Mouse (Mus musculus) kidney, adult 8-10 months (tissue): ENCODE measurements at regions not wholly inside any gene's neighbourhood (a gene's known extent, or its start where the extent isn't known, plus 50 kb on each side); places are given as distances from the start of the nearest gene placed in this dataset.

Experiments
- DNase-seq, 2 experiments: peaks; one replicate each; pipeline ENCODE4 v3.0.0; 2022

DNA sequence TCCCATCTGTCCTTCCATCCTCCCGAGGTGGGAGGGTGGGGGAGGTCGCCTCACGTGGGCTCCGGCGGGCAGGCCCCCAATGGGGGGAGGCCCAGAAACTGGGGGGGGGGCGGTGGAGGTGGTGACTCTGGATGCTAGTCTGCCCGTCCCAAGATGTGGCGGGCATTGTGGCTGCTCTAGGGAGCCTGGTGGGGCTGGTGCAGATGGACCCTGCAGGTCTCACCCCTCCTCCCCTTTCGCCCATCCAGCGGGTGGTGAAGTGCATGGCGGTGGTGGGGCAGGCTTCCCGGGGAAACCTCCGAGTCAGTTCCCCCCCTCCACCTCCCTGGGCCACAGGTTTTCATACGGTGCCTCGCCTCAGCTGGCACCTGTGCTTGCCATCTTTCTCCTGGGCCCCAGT is 88.6 kb downstream of the Inhba start:
- DNase-seq = no peak

DNA sequence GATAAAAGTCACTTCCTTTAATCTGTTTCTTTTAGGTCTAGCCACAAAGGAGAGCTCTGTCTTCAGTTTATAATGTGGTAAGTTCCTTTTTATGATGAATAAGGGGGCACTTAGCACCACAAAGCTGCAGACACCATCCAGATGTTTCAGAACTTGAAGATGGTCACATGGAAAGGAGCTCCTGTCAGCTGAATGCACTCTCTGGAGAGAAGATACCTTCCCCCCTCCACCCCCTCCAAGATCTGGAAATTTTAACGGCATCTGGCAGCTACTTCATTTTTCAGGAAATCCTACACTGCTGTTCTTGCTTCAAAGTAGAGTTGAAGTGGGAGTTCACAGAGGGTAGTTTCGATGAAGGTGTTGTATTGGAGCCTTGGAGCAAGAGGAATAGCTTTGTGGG is 103.2 kb downstream of the Inhba start:
- DNase-seq = no peak

DNA sequence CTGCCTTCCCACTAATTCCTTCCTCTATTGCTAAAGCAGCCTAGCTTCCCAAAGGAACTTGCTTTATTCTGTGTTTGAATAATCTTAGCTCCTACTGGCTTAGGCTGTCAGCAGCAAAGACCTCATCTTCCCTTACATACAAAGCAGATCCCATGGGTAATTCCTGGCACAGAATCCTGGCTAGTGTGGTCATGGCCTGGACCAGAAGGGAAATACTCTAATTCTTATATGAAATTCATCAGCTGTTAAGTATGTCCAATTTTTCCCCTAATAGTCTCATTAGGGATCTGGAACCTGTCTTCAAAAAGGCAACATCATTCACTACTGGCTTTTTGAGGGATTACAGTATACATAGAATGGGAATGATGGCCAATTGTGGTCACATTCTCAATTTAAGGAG is 135.0 kb downstream of the Inhba start:
- no peak for DNase-seq

DNA sequence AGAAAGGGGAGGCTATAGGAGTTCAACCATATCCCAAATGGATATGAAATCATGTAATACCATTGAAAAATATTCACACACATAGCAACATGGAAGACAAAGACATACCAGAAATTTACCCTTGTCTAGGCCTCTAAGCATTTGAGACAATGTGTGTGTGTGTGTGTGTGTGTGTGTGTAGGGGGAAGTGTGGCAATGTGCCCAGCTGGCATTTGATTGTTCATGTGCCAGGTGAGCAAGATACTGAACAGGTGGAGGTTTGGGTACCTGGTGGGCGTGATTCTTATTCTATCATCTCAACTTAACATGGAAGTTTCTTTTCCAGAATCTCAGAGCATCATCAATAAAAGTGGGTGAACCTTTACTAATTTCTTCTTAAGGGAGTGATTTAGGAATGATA is 143.3 kb downstream of the Inhba start:
- no peak for DNase-seq

DNA sequence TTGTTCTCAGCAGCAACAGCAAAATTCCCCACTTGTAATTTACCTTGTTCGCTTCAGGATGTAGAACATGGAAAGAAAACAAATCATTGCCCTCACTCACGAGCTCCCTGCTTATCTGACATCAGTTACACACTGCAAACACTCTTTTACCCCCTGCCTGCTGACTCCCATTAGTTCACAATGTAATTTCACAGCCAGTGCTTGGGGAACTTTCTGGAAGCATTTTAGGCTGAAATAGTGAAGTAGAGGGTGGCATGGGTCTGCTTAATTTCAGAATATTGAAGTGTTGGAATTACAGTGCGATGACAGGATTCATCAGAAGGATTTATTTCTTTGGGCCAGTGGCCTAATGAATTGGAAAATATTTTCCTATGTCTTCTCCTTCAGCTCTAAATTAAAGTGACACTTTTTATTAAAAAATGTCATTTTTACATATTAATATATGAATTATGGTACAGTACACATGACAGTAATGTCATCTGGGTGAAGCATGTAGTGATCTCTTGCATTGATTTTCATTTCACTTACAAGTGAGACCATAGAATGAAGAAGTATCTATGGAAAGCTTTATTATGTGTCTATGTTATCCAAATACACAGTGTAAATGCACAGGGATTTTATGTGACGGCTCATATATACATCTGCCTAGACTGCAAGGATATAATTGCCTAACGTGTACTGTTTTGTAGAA is 153.7 kb downstream of the Inhba start:
- DNase-seq = no peak

DNA sequence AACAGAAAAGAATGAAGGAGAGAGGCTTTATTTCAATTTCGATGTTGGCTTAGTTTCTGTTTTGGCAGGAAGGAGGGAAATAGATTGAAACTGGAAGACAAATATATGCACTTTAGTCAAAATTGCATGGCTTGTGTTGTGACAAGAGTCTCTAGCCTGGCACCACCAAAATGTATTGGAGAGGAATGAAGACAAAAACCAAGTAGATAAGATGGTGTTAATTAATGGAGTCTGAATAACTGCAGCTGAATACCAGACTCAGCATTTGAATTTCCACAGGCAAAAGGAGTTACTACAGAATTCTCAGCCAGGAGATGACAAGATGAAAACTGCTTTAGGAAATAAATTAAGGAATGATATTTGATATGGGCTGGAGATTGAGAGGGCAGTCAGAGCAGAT is 185.0 kb downstream of the Inhba start:
- no peak for DNase-seq

DNA sequence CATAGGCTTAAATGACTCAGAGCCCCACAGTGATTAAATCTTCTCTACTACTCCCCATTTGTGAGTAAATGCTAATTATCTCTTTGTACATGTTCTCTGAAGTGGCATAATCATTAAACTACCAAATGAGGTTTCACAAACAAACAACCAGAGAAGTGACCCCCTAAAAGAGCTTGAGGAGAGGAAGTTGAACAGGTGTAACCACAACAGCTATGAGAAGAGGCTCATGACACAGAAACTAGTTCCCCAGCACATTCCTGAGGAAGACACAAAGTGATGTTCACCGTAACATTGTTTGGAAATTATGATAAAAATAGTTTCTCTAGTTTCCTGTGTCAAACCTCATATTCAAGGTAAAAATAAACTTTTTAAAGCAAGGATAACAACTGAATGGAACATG is 188.4 kb downstream of the Inhba start:
- DNase-seq = no peak

DNA sequence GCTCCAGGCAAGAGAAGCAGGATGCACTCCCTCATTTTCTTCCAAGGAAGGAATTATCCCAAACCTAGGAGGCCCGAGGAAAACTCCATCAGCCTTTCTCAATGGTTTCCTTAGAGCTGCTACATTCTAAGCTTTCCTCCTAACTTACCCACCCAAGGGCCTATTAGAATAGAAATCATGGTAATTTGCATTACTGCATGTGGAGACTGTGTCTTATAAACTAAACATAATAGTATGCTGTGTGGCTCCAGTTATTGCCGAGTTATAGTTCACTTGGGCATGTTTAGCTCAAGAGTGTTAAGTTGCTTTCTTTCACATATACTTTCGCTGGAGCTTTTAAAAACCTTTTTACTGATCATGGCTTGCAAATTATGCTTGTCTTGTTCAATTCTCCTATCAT is 191.5 kb downstream of the Inhba start:
- no peak for DNase-seq

DNA sequence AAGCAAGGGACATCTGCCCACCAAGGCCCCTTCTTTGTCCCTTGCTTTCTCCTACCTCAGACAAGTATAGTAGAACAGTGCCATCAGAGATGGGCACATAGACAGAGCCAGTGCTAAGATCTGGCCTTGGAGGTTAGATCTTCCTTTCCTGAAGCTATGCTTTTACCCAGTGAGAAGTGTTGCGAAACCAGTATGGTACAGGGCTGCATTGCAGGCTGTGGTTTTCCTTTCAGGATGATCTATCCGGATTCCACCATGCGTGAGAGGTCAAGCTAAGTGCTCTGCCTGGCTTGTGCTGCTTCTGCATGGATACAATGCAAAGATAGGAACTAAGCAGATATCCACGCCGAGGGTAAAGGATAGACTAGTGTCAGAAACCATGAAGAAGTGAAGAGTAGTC is 192.4 kb downstream of the Inhba start:
- no peak for DNase-seq

DNA sequence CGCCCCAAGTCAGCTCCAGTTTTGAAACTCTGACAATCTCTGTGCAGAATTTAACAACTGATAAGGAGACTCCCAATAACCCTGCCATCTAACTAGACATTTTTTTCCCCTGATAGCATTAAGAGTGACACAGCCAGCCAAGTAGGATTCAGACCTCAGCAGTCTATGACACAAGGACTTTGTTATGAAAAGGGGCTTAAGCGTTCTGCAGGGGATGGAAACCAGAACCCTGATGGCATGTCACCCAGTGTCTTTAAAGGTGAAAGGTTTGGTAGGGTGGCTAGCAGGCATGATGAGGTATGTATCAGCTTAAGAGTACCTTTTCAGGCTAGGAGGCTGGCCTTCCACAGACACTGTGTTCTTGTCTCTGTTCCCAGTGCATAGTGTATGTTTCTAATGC is 199.8 kb downstream of the Inhba start:
- no peak for DNase-seq

DNA sequence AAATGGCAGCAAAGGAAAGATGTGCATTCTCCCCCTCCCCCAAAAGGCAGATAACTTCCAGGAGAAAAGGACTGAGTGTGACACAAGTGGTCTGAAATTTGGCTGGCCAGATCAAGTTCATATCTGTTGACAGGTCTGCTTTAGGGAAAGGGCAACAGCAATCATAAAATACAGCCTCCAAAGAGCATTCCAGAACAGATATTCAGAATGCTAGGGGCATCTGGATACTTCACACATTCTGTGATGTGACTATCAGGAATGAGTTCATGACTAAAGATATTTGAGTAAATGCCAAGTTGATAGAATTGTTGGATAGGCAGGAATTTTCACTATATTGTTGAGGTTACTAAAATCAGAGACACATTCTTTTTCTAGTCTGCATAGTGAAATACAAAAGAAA is 208.2 kb downstream of the Inhba start:
- no peak for DNase-seq

DNA sequence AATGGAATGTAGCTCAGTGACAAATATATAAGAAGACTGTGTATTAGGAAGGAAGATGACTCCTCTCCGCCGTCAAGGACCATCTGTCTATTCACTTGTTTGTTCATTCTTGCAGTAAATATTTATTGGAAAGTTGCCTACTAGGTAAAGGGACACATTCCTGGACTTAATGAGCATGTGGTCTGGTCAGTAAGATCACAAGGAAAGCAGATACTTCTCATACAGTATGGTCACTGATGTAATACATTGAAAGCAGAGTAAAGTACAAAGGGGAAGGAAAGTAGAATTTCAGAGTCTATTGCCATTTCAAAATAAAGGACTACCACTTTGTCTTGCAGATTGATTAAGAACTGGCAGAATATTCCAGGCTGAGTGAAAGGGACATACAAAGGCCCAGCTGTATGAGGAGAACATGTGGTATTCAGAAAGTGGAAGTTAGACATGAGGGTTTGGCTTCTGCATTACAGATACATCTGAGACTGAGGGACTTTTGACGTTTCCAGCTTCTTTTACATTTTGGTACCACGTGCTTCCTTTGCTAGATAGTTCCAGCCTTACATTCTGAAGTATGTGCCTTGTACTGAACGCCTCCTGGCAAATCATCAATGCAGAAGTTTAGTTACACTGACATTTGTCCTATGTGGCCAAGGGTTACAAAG is 211.4 kb downstream of the Inhba start:
- peak in 1 of 2 experiments; percentile 10 for DNase-seq

DNA sequence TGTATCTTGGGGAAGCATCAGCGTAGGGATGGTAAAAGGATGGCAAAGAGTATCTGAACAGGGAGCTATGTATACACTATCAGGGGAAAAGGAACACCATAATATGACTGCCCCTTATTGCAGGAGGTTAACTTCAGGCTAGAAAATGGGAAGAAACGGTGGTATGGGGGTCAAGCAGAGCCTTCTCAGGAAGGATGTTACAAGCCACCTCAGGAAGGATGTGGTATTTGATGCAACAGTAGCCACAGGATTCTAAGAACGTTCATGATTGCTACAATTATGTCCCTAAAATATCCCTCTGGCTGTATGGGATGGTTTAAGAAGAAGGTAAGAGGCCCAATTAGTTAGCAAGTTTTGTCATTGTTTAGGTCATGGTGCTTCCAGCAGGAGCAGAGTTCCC is 249.5 kb downstream of the Inhba start:
- DNase-seq = no peak

DNA sequence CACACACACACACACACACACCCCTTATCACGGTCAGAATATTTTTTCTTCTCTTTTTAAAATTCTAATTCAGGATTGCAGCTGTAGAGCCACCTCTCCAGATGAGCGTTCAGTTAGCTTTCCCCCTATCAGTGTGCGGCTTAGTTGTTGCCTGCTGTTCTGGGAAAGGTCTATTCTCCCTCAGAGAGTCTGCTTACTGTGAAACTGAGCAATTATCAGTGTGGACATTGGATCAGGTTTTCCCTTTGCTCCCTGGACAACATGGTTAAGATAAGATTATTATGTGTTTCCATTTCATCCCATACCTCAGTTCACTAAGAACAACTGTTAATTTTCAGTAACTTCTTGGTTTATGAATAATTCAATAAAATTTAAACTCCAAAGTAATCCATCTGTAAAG is 268.3 kb downstream of the Inhba start:
- DNase-seq = no peak

DNA sequence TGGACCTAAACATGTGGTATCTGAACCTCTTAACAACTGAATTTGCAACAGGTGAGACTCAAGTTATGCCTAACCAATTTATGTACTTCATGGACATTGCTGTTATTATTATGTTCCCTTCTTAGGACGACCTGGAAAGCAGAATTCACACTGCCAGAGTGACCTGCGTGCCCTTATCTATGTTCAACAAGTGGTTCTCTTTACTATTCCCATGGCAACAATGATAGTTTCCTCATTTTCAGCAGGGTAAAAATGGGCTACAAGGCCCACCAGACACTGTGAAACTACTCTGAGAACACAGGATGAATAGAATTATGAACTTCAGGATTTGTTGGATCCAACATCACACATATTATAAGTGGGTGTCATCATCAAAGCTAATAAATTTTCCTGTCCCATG is 269.1 kb downstream of the Inhba start:
- DNase-seq = no peak

DNA sequence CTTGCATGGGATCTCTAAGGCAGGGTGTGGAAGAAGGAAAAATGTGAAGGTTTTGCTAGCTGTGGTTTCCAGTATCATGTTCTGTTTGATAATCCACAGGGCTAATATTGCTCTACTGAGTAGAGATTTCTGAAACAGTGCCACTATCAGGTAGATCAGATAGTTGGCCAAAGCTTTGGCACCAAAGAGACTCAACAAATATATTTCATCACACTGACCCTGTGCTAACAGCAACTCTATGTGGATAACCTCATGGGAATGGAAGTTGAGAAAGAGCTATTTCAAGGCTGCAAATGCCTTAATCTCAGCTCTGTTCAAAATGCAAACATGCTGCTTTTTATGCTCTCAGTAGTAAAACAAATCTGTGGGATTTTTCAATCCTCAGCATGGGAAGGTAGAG is 270.1 kb downstream of the Inhba start:
- DNase-seq = no peak

DNA sequence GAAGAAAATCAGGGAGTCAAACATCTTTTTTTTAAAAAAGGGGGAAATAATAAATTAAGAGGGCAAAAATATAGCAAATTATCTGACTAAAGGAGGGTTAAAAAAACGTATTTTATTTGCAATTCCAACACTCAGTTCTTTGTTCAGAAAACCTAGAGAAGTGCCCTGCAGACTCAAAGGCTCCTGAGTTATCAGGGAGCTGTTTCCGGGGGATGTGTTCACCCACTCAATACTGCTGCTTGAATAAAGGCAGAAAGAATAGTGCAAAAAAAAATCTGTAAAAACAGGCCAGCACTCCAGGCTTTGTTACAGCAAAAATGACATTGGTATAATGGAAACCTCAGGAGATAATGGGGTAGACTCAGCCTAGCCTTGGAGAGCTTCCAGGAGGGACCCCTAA is 270.6 kb downstream of the Inhba start:
- DNase-seq = no peak

DNA sequence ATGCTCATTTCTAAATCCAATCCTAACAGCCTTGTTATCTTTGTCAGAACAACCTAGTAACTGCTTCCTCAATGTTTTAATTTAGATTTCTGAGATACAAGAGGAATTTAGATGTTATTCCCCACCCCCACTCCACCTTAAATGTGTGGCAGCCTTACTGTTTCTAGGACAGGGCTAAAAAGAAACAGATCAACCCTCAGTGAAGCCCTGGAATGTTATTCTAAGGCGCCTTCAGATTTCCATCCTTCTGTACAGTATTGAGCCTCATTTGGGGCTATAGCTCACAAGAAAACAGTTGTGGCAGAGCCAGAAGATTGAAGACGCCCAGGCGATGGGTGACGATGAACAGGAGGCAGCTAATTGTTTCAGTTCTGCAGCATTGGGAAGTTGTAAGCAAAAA is 271.7 kb downstream of the Inhba start:
- DNase-seq = no peak

DNA sequence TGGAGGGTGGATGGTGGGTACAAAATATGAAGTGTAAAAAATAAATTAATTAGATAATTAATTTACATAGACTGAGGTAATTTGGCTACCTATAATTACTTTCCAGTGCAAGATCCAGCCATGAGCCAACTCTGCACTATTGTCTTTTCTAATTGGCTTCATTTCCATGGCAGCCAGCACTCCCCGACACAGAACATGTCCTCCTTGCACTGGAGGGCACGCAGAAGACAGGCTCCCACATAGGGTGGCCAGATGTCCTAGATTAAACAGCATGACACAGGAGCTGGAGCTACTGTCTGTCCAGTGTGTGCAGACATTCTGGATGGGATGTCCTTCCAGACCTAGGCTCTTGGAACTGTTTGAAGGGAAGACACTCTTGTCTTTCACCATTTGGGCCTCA is 278.0 kb downstream of the Inhba start:
- no peak for DNase-seq

DNA sequence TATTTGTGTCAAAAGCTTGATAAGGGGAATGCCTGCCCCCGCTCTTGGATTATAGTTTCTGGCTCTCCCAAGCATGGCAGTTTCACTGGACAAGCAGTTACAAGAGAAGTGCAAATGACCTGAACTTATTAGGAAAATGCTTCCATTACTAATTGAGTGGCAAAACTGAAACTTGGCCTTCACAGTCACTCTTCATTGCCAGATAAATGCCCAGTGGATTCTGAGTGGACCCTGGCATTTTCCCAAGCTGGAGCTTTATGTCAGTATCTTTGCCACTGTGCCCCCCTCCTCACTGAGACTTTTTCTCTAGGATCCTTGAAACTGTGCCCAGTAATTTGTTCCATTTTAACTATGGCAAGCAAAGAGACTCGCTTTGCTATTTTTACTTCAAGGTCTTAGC is 279.1 kb downstream of the Inhba start:
- DNase-seq = peak; percentile 32 to 33

DNA sequence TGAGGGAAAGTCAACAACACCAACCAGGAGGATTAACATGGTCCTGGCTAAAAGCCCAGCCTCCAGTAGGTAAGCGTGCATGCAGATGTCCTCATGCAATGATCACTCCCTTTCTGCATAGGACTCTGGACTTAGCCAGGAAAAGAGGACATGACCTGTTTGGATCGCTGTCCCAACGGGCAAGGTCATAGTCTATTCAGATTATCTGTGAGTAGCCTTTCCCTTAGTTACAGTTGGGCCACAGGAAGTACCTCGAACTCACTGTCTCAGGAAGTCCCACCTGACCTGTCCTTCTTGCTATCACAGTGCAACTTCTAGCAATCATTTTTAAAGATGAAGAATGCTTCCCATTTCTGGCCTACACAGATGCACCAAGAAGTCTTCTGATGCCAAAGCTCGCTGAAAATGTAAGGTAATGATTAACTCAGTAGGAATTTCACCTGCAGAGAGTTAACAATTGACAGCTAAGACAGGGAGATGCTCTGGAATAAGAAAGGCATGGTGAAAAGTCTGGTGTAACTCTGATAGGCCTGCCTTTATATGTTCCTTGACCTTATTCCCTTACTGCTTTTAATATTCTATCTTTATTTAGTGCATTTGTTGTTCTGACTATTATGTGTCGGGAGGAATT is 280.1 kb downstream of the Inhba start:
- DNase-seq = peak; percentile 75 to 80

DNA sequence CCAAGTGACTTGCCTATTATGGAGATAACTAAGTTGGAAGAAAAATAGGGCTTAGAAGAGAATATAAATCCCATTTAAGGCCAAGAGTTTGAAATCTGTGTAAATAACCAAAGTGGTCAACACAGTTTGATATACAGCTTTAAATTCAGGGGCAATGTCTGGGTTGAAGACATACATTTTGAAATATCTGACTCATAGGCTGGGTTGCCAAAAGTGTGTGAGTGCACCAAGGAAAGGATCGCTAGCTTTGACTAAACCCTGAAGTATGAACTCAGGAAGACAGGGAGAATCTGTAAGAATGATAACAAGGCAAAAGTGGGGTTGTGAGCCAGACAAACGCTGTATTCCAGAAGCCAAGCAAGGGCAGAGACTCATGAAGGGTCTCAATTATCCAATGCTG is 288.1 kb downstream of the Inhba start:
- no peak for DNase-seq

DNA sequence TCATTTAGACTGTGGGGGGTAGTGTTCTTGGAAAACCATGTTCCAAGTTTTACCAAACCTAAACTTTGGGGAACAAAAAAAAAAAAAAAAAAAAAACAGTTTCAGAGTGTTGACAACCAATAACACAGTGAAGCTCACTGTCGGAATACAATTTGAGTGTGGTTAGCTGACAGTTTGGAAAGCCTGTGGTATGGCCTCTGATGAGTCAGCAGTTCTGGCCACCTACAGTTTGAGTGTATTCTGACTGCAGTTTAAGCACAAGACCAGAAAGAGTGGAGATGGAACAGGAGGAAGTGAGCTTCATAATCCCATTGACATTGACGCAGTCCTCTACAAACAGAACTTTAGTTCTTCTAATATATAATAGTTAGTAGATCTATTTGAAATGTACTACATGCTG is 303.0 kb downstream of the Inhba start:
- no peak for DNase-seq

DNA sequence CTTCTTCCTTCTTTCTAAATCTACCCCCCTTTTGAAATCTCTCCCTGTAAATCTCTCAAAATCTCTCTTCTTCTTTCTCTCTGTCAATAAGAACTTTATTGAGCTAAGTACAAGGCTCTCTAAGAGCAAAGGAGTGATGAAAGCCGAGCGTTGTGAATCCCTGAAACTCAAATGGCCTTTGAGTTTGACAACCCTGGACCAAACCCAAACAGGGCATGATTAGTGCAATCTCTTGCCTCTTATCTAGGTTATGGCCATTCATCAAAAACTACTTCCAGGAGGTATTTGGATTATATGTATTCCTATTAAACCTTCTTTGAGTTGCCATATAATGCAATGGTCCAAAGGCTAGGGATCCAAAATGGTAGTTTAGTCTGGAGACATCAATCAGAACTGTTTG is 304.0 kb downstream of the Inhba start:
- no peak for DNase-seq

DNA sequence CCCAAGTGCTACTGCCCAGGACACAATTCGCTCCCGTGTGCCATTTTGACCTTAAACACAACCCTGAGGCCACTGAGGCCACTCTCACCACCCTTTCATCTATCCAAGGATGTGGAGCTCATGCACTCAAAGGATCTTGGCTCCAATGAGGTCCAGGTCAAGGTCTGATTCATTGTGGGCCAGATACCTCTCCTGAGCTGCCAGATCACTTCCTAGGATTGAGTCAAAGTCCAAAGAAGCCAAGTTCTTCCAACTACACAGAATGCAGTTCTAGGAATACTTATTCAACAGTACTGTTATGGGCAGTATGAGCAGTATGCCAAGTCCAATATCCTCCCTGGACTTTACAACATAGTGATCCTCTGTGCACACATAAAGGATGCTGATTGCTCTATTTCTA is 304.9 kb downstream of the Inhba start:
- peak; percentile 56 to 61 for DNase-seq
